Mouse (Mus musculus) T-cell, adult 2 months (primary cell): ENCODE results near the gene Itga9.

ENCODE experiments used
- DNase-seq: peaks from one replicate; pipeline ENCODE4 v3.0.0; 2022; ENCODE audit warnings: low spot score

The Itga9 gene

DNA sequence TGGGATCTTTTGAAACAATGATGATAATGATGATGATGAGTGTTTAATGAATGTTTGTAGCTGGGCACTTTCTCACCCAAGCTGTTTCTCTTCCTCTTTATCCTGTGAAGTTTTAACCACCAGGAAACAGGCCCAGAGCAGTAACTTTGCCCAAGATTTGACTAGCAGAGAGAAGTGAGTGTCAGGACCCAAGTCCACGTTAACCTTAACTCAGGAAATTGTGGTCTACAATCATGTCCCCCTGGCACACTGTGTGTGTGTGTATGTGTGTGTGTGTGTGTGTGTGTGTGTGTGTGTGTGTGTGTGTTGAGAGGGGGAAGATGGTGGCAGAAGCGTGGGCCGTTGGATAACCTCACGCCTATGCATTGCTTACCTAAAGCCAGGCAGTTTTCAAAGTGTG lies 120.1 kb downstream of the Itga9 start:
- DNase-seq = no peak

DNA sequence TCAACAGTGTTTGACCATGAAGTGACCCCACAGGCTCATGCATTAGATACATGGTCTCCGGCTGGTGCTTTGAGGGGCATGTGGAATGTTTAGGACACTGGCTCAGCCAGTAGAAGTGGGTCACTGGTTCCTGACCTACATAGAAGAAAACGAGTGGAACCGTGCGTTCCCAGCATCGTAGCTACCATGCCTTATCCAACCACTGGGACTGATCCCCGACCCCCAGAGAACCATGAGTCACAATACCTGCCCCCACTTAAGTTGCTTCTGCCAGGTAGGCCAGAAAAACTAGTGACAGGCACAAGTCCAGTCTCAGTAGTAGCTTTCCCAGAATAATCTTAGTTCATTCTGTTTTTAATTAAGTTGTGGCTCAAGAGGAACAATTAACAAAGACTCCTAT lies 121.8 kb downstream of the Itga9 start:
- no peak for DNase-seq

DNA sequence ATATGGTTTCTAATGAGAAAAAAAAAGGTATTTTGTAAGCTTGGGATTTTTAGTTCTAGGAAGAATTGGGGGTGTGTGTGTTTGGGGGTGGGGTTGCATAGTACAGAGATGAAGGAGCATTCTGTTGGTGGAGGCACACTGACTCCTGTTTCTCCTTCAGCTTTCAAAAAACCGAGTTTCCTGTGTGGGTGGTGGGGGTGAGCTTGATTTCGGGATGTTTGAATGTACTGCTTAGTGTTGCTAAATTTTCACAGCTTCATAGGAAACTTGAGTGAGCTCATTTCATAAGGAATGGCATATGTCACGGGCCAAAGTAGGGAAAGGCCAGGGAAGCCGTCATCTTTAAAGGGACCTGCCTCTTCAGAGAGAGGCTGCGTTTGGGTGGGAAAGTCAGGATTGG lies 122.5 kb downstream of the Itga9 start:
- no peak for DNase-seq

DNA sequence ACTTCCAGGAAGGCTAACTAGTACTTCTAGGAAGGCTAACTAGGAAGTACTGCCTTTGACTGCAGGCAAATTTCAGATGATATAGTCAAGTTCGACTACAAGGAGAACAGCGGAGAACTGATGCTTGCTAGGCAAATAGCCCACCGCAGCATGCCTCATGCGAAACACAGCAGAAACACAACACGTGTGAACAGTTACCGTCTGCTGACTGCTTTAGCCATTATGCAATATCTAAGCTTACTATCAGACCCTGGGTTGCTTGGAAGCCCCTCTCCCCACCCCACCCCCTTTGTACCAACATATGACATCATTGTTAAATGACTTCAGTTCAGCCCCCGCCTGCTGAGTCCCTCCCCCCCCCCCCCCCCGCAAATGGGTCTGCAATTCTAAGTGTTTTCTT lies 123.7 kb downstream of the Itga9 start:
- no peak for DNase-seq

DNA sequence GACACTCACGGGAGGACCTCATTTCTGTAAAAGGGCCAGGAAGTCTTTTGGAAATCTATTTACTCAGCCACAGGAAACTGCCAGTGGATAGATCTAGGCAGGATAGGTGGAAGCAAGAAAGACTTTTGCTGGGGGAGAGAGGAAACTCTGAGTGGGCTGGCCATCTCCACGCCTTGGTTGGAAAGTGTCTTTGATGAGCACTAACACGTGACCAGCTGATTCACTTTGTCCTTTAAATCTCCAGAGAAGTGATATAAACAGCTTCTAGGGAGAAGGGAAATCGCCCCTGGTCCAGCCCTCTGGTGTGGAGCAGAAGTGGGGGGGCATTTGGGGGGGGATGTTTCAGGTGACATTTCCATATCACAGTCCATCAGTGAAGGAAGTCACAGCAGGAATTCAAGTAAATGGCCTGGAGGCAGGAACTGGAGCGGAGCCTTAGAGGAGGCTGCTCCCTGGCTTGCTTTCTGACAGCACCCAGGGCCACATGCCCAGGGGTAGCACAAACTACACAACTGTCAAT lies 124.4 kb downstream of the Itga9 start:
- DNase-seq = no peak

DNA sequence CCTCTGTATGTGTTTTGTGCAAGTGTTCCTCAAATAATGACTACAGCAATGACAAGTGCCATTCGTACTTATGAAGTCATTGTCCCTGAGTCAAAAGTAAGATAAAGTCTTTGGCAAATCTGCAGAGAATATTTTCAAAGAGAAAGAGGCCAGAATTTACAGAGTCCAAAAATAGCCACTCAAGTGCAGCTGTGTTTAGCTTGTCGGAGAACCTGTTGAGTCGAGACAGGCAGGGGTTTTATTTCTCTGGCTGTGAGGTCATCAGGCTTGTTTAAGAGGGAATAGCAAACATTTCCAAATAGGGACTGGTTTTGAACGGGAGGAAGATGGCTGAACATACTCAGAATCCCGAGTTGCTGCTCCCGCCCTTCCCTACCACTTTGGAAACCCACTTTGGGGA lies 125.2 kb downstream of the Itga9 start:
- DNase-seq = no peak

DNA sequence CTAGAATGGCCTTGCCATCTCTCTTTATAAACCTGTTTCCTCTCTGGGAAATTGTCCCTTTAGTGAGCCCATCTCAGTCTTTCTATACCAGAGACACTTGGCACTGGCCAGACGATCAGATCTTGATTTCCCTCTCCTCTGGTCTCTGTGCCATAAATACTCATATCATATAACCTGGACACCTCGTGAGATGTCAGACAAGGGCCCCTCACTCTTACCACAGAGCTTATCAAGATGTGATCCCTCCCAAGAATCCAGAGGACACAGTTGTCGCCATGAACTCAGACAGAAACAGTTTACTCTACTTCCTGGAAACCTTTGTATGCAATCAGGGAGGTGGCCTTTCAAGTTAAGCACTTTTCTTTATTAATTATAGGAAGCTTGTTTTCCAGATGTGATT lies 127.1 kb downstream of the Itga9 start:
- DNase-seq = no peak

DNA sequence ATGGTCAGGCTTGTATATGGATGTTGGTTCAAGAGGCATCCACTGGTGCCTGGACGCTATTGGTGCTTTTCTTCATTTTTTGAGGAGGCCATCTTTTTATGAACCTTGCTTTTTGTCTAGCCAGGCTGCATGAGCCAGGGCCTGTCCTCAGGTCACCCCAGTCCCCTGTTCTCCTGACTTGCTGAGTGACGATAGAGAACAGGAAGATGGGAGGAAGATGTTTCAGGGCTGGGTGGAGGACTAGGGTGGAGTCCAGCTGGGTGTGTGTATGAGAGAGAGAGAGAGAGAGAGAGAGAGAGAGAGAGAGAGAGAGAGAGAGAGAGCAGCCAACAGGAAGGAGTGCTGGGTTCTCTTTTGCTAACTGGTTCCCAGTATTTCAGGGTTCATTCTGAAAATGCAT lies 130.6 kb downstream of the Itga9 start:
- no peak for DNase-seq

DNA sequence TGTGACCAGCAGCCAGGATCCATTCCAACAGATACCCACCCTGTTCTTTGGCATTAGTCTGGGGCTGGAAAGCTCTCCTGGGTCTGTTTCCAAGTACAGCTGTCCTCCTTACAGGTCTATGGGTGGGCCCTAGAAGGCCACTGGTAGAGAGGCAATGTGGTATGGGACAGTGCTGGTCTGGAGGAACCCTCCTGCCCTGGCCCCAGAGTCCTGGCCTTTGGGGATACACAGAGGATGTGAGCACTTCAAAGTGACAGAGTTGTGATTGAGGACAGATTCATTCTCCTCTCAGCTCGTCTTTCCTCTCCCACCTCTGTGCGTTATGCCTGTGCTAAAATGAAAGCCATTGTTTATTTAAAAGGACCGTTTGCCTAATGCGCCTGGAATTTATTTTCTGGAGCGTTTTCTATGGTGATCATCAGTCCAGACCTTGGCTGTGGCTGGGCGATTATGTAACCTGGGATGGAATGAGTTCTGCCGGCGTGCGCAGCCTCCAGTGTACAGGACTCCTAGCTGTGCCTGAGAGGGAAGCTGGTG lies 131.2 kb downstream of the Itga9 start:
- no peak for DNase-seq

DNA sequence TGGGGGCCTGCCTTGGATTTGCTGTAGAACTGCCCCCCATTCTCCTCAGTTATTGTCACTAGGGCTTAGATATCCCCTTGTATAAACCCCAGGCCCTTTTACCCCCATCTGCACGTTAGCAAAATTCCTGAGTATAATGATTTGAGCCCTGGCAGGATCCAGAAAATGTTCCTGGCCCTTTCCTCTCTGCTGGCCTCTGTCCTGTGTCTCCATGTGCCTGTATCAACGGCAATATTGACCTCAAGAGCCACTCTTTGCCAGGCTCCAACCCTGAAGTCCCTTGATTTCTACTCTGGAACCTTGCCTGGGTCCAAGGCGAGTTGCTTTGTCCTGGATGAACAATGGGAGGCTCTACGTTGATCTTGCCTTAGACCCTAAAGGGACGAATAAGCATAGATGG lies 131.8 kb downstream of the Itga9 start:
- no peak for DNase-seq

DNA sequence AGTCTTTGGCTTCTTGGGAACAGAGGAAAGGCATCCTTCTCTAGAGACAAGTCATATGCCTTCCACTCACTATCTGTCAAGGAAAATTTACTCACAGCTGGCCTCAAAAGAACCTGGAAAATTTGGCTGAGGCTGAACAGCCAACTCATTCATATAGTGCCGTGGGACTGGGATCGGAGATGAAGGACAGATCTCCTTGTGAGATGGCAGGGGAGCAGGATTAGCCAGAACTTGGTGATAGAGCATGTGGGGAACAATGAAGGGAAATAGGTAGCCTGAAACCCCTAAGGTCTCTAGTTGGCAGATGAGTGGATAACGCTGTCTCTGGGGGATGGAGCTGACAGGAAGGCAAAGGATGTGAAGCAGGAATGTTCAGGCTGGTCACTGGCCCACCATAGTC lies 132.6 kb downstream of the Itga9 start:
- no peak for DNase-seq

DNA sequence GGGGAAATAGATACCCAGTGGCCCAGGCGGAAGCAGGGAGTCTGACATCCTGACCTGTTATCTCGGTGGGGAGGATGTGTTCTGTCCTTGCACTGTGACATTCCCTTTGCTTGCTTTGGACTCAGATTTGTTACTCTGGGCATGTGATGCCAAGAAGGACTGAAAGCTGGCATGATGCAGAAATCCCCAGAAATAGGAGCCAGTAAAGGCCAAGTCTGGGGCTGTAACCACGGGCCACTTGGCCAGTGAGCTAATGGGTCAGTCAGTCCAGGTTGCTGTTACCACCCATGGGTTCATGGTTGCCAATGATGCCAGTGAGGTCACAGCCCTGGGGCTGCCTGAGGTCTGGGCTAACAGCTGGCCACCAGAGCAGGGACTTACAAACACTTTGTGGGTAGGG lies 133.2 kb downstream of the Itga9 start:
- DNase-seq = no peak

DNA sequence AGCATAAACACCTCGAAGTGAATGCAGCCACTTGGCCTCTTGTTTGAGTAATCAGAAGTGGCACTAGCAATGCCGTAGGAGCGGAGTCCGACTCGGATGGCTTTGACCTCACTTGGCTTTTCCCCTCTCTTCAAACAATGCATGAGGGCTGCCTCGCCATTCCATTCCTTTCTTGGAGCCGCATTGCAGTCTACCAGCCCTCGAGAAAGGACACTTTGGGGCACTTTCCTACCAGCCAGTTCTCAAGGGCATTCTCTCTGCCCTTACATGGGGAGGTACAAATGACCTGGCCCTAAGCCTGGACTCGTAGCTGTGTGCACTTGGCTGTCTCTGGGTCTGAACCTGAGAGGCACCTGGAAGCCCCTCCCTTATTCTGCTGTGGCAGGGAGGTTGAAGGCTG lies 134.8 kb downstream of the Itga9 start:
- no peak for DNase-seq

DNA sequence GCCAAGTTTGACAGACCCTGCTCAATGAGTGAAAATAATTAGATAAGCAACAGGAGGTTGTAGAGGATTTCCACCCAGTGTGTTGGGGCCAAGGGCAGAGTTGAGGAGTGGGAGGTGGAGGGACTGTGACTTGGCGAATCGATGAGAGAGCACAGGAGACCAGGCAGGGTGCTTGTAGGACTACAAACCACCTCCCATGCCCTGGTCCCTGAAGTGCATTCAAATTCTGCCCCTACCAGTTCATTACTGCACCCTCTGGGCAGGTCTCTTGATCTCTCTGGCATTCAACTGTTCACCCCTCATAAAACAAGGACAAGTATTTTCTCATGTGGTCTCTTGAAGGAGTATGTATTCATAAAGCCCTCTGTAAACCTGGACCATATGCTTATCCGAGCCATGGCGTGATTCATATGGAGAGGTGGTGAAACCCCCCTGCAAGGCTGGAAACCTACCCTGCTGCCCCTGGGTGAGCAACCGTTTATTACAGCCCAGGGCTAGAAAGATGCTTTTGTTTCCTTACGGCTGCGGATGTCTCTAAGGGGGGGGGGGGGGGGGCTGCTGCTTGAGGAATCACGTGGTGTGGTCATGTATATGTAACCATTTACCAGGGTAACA lies 143.0 kb downstream of the Itga9 start:
- DNase-seq = no peak

DNA sequence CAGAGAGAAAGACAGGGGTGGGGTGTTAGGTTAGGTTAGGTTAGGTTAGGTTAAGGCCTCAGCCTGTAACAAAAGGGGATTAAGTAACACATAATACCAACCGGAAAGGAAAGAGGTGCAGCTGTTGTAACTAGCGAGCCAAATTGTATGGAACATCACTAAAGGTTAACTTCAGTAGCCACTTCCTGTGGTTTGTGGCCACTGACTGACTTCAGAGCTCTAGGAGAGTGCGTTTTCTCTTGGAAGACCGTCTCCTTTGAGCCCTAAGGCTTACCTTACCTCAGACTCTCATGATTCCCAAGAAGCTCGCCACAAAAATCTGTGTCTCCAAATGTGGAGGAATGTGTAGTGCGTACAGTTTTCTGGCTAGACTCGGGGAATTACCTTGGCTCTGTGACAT lies 144.3 kb downstream of the Itga9 start:
- DNase-seq = peak; percentile 47

DNA sequence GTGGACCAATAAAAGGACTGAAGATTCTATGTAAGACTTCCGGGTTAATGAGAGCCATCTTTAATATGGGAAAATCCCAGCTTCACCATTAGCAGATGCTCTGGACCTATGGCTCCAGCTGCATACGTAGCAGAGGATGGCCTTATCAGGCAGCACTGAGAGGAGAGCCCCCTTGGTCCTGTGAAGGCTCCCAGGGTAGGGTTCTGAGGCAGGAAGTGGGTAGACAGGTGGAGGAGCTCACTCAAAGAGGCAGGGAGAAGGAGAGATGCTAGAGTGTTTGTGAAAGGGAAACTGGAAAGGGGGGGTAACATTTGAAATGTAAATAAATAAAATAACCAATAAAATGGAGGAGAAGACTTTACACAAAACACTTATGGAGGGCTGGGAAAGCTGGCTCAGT lies 145.9 kb downstream of the Itga9 start:
- DNase-seq = peak; percentile 6

DNA sequence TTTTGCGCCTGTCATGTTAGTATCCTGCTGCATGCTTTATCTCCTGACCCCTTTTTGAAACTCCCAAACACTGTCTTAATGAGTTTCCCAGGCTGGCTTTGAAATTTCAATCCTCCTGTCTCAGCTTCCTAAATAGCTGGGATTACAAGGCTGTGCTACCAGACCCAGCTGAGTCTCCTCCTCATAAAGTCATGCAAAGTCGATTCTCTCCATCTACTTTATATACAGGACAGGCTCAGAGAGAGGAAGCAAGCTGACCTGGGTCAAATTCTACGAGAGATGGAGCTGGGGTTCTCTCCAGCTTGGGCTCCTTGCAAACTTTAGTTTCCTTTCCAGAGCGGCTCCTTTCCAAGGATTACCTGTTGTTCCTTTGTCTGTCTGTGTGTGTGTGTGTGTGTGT lies 153.0 kb downstream of the Itga9 start:
- no peak for DNase-seq

DNA sequence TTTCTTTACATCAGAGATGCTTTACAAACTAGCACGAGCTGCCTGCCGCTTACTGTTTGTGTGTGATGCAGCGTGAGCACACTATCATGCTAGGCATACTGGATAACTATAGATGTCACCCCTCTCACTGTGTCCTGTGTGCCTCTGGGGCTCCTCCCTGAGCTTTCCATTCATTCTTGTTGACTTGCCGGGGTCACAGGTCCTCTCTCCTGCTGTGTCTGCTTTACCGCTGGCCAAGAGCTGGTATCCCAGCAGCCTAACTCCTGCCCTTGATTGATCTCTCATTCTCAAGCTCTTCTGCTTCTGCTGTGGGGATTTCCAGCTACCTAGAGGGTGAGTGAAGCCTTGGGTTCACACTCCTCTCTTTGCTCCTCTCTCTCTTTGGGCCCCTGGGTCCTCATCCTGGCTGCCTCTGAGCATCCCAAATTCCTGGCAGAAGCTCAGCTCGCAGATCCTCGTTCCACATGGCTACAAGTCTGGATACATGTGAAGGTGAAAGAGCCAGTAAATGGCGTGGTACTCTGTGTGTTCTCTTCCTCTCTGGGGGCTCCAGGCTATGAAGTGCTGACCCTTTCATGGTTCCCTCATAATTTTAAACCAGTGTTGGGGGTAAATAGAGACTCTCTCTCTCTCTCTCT lies 155.6 kb downstream of the Itga9 start:
- no peak for DNase-seq

DNA sequence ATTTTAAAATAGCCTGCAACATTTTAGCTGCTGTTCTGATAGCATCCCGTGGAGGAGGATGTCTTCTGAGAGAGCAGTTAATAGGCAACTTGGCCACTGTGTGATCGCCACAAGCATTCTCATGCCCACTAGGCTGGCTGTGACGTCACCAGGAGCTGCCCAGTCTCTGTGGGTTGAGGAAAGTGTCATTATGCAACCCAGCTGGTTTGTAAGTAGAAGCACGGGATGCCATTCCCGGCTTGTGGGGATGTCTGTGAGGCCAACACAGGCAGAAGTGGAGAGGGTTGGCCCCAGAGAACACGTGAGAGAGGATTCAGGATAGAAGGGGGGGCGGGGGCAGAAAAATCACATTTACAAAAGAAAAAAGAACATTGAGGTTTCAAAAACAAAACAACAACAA lies 156.3 kb downstream of the Itga9 start:
- DNase-seq = no peak

DNA sequence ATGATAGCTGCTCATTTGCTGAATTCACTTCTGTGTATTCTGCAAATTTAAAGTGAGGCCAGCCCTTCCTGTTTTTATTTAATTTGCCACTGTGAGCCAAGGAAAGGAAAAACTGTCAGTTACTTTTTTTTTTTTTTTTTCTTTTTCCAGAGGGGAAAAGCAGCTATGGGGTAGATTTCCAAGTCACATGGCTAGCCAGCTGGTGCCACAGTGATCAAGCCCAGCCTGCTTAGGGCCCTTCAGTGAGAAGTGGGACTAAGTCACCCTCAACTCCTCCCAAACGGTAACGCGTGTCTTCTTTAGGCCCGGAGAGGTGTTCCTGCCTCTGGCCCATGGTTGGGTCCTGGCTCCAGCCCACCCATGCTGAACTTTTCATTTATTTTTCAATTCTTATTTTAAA lies 156.7 kb downstream of the Itga9 start:
- DNase-seq = no peak

DNA sequence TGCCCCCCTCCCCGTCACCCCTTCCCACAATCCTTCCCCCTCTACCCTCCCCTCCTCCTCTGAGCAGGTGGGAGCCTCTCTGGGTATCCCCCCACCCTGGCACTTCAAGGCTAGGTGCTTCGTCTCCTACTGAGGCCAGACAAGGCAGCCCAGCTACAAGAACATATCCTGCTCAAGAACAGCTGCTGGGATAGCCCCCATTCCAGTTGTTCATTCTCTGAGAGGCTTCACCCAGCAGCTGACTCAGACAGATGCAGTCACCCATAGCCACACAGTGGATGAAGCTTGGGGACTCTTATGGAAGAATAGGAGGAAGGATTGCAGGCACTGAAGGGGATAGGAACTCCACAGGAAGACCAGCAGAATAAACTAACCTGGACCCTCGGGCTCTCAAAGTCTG lies 157.2 kb downstream of the Itga9 start:
- no peak for DNase-seq

DNA sequence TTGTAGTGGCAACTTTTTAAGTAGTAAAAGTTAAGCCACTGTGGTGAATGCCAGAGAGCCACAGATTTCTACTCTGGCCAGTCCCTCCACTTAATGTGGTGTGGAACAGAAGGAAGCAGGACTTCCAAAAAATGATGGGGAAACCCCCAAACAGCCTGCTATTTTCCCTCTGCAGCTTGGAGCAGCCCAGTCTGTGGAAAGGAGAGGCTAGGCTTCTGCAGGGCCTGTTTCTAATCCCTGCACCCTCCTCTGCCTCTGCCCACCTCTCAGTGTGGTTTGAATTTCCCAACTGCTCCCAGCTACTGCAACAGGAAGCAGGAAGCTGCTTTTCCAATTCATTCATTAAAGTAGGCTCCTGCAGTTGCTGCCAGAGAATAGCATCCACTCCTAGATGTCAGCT lies 158.6 kb downstream of the Itga9 start:
- no peak for DNase-seq

DNA sequence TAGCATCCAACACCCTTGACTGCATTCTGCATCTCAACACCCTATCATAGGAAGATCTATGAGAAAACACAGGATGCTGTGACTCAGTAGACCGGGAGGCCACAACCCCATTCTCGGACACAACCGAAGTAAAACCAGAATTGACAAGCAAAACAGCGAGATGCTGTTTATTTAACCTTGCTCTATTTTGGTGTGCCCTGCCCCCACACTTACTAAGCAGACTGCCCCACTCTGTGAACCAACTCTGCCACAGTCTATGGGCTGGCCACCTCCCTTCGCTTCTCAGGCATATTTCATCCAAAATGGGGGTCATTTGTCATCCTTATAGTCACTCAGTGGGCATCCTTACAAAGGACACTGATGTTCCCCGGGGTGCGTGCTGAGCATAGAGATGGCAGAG lies 160.5 kb downstream of the Itga9 start:
- DNase-seq = no peak

DNA sequence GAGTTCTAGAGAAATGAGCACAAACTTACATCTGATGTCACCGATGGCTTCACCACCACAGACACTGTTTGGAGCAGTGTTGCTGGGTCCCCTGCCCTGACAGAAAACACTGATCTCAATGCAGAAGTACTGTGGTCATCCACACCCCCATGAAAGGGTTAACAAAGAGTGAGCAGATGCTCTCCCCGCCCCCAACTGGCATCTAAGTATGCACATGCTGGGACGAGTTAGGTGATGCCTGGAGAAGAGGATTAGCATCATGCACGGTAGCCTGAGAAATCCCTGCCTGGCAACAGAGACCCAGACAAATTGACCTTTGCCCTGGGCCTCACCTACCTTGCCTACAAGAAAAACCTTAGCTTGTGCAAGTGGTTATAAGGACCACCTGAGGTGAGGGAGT lies 162.1 kb downstream of the Itga9 start:
- DNase-seq = no peak
